Mouse (Mus musculus) embryonic facial prominence, embryonic 12.5 days (tissue): ENCODE data around the gene Rps18. TPM values are rescaled to one million over a fixed set of nuclear protein-coding genes. Genes with fewer than 3 reads are reported as not detected.

Experiments
- ATAC-seq: fragments of 200-750 bp; cut with Nextera tagmentation; 2 replicates; pipeline ENCODE4 v1.8.0; 2017; ENCODE audit not compliant: insufficient number of reproducible peaks, insufficient read depth, low FRiP score, low TSS enrichment
- H3K27ac ChIP-seq: fragments of 300-500 bp; sonication (generic); 2 replicates; pipeline ENCODE4 v1.5.1; 2016; ENCODE audit warnings: mild to moderate bottlenecking
- H3K27me3 ChIP-seq: fragments of 300-500 bp; sonication (generic); 2 replicates; pipeline ENCODE4 v1.6.1; 2016; ENCODE audit warnings: mild to moderate bottlenecking, moderate library complexity
- H3K36me3 ChIP-seq: fragments of 300-500 bp; sonication (generic); 2 replicates; pipeline ENCODE4 v1.6.1; 2016; ENCODE audit warnings: mild to moderate bottlenecking
- H3K4me1 ChIP-seq: fragments of 300-500 bp; sonication (generic); 2 replicates; pipeline ENCODE4 v1.6.1; 2016
- H3K4me2 ChIP-seq: fragments of 300-500 bp; sonication (generic); replicated peaks from 2 replicates; pipeline ENCODE4 v1.6.1; 2016; ENCODE audit warnings: mild to moderate bottlenecking, moderate library complexity
- H3K4me3 ChIP-seq: fragments of 300-500 bp; sonication (generic); 2 replicates; pipeline ENCODE4 v1.5.1; 2016; ENCODE audit warnings: mild to moderate bottlenecking
- H3K9ac ChIP-seq: fragments of 300-500 bp; sonication (generic); 2 replicates; pipeline ENCODE4 v1.6.1; 2016; ENCODE audit warnings: mild to moderate bottlenecking, moderate library complexity
- H3K9me3 ChIP-seq: fragments of 300-500 bp; sonication (generic); 2 replicates; pipeline ENCODE4 v1.6.1; 2016; ENCODE audit warnings: mild to moderate bottlenecking, moderate library complexity
- WGBS: fragments of 180-500 bp; shearing (Covaris S2); methylation state at CpG from one replicate; pipeline ENCODE4 v1.1.7; 2016; 5-methylcytosine and 5-hydroxymethylcytosine counted together
- polyA plus RNA-seq: library from polyadenylated mRNA; unstranded; fragments of >200 nt; fragmentation: Nextera tagmentation; extraction: Ambion mirVana; gene quantifications from 2 replicates; pipeline ENCODE4 v1.2.1, GENCODE M21; 2016

The Rps18 gene
- polyA plus RNA-seq, 1 experiment from 2014 or later = 1,303 TPM

DNA sequence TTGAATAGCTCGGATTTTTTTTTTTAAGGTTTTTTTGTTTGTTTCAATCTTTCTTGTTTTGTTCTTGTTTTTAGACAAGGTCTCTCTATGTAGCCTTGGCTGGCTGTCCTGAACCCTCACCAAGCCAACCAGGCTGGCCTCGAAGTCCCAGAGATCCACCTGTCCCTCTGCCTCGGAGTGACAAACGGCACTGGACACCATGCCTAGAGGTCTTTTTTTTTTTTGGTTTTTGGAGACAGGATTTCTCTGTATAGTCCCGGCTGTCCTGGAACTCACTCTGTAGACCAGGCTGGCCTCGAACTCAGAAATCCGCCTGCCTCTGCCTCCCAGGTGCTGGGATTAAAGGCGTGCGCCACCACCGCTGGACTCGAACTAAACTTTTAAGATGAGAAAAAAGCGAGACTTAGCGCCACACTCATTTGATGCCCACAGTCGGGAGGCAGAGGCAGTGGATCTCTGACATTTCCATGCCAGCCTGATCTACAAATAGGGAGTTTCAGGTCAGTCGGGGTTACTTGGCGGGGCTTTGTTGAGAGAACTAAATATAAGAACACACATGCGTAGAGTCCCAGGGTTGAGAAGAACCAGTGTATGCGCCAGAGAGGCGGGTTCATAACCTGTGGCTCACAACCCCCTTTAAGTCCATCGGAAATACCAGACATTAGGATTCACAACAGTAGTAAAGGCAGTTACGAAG lies 27.4 kb downstream of the Rps18 start:
- no peaks in the 10 kb centered on the region for H3K9me3 ChIP-seq
- WGBS = 63% methylated on average over 21 of the region's 21 CpGs

DNA sequence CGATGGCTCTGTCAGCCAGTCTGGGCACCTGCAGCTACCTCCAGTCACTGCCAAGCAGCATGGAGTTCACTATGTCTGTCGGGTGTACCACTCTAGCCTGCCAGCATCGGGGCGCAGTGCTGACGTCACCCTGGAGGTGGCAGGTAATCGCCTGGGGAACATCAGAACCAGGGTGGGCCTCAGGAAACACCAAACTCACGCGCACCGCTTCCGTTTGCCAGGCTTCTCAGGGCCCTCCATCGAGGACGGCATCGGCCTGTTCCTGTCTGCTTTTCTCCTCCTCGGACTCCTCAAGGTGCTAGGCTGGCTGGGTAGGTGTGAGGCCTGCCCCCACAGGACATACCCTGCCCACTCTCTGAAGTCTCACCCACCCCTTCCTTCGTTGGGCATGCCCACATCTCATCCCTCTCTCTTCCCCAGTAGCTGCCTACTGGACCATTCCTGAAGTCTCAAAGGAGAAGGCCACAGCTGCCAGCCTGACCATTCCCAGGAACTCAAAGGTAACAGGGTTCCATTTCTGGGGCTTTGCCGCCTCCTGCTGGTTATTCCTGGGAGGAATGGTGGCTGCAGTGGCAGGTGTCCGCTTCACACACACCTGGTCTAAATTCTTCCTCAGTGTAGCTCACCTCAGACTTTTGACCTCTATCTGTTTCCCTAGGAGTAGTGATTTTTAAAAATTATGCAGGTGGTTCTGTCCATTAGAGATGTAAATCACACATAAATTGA lies 29.4 kb downstream of the Rps18 start:
- ATAC-seq = no peak
- 83% methylated on average over 17 of the region's 17 CpGs for WGBS

More for the DNA sequence above, 27.4 kb downstream of the Rps18 start:
- peaks cover 16% of the 10 kb centered on the region for H3K36me3 ChIP-seq
- H3K27ac ChIP-seq = no peak overlapping the region
- H3K27me3 ChIP-seq = no peaks in the 10 kb centered on the region
- ATAC-seq = no peak
- peak overlapping the region; percentile 88 for H3K4me3 ChIP-seq
- peak overlapping the region; percentile 89 for H3K9ac ChIP-seq
- peak overlapping the region; percentile 99 for H3K4me2 ChIP-seq
- H3K4me1 ChIP-seq = peaks cover 14% of the 10 kb centered on the region

DNA sequence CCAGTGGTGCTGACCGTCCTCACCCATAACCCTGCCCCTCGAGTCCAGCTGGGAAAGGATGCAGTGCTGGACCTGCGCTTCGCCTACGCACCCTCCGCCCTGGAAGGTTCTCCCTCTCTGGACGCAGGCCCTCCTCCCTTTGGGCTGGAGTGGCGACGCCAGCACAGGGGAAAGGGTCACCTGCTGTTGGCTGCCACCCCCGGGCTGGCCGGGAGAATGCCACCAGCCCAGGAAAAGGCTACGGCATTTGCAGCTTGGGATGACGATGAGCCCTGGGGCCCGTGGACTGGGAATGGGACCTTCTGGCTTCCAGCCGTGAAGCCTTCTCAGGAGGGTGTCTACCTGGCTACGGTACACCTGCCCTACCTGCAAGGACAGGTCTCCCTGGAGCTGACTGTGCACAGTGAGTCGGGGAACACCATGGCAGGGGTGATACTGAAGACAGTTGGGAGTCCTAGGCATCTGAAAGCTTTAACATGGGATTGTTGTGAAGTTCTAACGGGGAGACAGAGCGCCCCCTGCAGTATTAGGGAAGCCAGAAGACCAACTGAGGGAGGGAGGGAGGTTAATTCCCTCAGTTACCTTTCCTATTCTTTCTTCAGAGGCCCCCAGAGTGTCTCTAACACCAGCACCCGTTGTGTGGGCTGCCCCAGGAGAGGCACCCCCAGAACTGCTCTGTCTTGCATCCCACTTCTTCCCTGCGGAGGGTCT lies 30.2 kb downstream of the Rps18 start:
- Histone ChIP-seq H3K4me2 (no peak overlapping the region), H3K27ac (no peak overlapping the region), H3K4me1 (peaks cover 4% of the 10 kb centered on the region; the same call in 1 of the 2 replicates), H3K4me3 (no peak overlapping the region), H3K36me3 (peaks cover 3% of the 10 kb centered on the region; the same call in 1 of the 2 replicates), H3K27me3 (no peaks in the 10 kb centered on the region), H3K9ac (no peak overlapping the region), H3K9me3 (no peaks in the 10 kb centered on the region)
- no peak for ATAC-seq
- WGBS = 81% methylated on average over 21 of the region's 21 CpGs

More for the DNA sequence above, 29.4 kb downstream of the Rps18 start:
- Histone ChIP-seq H3K9ac (no peak overlapping the region; the same call in 1 of the 2 replicates), H3K27me3 (no peaks in the 10 kb centered on the region), H3K27ac (no peak overlapping the region), H3K36me3 (peaks cover 3% of the 10 kb centered on the region; the same call in 1 of the 2 replicates), H3K4me2 (no peak overlapping the region), H3K4me3 (no peak overlapping the region), H3K9me3 (no peaks in the 10 kb centered on the region), H3K4me1 (peaks cover 11% of the 10 kb centered on the region)

DNA sequence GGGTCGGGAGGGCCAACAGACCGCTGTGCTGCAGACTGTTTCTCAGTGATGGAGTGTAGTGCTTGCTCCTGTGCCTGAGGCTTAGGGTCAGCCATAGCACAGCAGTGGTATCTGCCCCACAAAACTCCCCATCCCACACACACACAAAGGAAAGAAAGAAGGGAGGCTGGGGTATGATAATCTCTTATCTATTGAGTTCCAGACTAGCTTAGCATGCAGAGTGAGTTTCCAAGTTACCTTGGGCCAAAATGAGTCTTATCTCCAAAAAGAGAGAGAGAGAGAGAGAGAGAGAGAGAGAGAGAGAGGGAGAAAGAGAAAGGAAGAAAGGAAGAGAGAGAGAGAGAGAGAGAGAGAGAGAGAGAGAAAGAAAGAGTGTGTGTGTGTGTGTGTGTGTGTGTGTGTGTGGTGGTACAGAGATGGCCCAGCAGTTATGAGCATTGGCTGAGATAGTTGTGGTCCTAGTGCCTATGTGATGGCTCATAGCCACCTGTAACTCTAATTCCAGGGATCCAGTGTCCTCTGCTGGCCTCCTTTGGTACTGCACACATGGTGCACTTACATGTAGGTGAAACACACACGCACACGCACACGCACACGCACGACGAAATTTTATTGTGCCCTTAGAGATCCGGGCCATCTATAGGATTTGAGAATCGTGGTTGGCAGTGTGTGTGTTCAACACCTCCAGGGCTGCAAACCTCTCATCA lies 31.1 kb downstream of the Rps18 start:
- 83% methylated on average over 10 of the region's 10 CpGs for WGBS
- H3K4me3 ChIP-seq = no peak overlapping the region
- no peak for ATAC-seq

DNA sequence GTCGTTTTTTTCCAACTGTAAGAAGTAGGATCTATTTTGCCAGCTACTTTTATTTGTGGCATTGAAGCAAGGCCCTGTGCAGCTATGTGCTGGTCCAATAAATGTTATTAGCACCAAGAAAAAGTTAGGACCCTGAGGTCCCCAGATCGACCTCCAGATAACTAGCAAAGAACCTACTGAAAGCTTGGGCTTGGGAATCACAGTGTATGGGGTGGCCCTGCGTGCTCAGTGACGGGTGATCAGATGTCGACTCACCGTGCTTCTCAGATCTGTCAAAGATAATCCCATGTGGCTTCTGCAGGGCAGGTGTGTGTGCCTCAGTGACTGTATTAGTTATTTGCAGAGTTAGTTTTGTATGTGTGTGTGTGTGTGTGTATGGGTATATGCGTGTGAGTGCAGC lies 34.4 kb downstream of the Rps18 start:
- H3K4me3 ChIP-seq = no peak overlapping the region

More for the DNA sequence above, 31.1 kb downstream of the Rps18 start:
- Histone ChIP-seq H3K4me1 (peaks cover 10% of the 10 kb centered on the region), H3K4me2 (no peak overlapping the region), H3K9ac (no peak overlapping the region), H3K27ac (no peak overlapping the region), H3K27me3 (no peaks in the 10 kb centered on the region), H3K36me3 (peaks cover 3% of the 10 kb centered on the region; the same call in 1 of the 2 replicates), H3K9me3 (no peaks in the 10 kb centered on the region)

DNA sequence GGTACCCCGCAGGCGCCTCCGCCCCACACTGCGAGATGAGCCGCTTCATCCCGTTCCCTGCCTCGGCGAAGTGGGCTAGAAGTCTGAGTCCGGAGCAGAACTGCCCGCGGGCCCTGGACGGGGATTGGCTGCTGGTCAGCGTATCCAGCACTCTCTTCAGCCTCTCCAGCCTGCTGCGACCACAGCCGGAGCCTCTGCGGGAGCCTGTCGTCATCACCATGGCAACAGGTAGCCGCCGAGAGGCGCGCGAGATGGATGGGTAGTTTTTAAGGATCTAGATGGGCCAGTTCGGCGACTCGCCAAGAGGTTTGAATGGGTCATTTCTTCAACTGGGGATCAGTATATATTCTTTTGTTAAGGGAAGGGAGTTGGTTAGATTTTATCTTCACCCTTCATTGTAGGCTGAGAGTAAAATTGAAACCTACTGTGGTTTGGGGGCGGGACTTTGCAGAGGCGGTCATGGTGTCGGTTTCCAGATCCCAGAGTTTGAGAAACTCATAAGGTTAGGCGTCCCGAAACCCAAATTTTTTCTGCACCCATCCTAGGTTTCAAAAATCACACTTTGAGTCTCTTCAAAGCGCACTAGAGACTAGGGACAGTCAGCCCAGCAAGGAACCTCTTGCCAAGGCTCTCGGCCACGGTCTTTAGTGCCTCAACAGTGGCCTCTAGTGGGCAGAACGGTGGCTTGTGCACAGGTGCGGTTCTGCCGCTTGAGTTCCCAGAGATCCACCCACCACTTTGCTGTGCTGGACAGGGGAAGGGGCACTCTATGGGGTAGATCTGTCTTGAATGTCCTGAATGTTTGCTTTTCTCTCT lies 35.3 kb downstream of the Rps18 start:
- peaks cover 22% of the 10 kb centered on the region for H3K4me1 ChIP-seq
- WGBS = under 1% methylated on average over 36 of the region's 36 CpGs
- H3K4me2 ChIP-seq = peak overlapping the region; percentile 98
- no peak for ATAC-seq
- peaks cover 8% of the 10 kb centered on the region; the same call in 1 of the 2 replicates for H3K36me3 ChIP-seq
- peak overlapping the region; percentile 78 for H3K27ac ChIP-seq
- no peaks in the 10 kb centered on the region for H3K9me3 ChIP-seq
- 0 out of 2 replicates have a peak, but pooled peaks cover 2% of the 10 kb centered on the region for H3K27me3 ChIP-seq
- H3K9ac ChIP-seq = peak overlapping the region; percentile 79
- peak overlapping the region; percentile 57 for H3K4me3 ChIP-seq

More for the DNA sequence above, 34.4 kb downstream of the Rps18 start:
- Histone ChIP-seq H3K9me3 (no peaks in the 10 kb centered on the region), H3K27me3 (0 out of 2 replicates have a peak, but pooled peaks cover 2% of the 10 kb centered on the region), H3K9ac (no peak overlapping the region), H3K27ac (no peak overlapping the region), H3K36me3 (peaks cover 8% of the 10 kb centered on the region), H3K4me2 (no peak overlapping the region), H3K4me1 (peaks cover 22% of the 10 kb centered on the region)
- WGBS = 87% methylated on average over 7 of the region's 7 CpGs
- no peak for ATAC-seq

DNA sequence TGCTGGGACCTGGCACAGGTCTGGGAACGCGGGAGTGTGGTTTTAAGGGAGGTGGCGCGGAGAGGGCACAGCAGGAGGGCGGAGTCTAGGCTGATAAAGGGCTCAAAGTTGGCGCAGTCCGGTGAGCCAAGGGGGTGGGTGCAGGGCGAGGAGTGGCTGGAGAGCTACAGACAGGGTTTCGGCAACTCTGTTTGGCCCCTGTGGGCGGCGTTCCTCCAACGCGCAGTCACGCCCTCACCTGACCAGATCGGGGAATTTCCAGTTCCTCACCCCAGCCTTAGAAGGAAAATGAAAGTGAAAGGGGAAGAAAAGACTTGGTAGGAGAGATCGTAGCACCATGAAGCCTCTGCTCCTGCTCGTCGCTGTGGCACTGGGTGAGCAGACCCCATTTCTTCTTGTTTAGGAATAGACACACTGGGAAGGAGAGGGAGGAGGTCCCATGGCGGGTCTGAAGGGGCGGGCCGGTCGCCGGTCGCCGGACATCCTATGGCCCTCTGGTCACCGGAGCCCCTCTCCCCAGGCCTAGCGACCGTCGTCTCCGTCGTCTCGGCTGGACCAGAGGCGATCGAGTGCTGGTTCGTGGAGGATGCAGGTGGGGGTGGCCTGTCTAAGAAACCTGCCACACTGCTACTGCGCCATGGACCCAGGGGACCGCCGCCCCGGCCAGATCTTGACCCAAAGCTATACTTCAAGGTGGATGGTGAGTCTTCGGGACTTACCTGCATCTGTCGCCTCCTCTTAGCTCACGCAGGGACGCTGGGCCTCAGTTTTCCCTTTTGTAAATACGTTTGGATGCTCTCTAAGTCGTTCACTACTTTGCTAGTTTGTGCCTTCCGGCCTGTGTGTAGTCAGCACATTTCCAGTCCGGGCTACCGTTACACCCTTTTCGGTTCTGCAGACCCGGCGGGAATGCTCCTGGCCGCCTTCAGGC lies 36.2 kb downstream of the Rps18 start:
- Histone ChIP-seq H3K4me1 (peaks cover 30% of the 10 kb centered on the region), H3K4me2 (peak overlapping the region; percentile 98), H3K27ac (peak overlapping the region; percentile 78), H3K9me3 (no peaks in the 10 kb centered on the region), H3K27me3 (0 out of 2 replicates have a peak, but pooled peaks cover 2% of the 10 kb centered on the region), H3K4me3 (peak overlapping the region; percentile 57), H3K9ac (peak overlapping the region; percentile 79), H3K36me3 (peaks cover 14% of the 10 kb centered on the region; the same call in 1 of the 2 replicates)
- no peak for ATAC-seq
- under 1% methylated on average over 52 of the region's 52 CpGs for WGBS

DNA sequence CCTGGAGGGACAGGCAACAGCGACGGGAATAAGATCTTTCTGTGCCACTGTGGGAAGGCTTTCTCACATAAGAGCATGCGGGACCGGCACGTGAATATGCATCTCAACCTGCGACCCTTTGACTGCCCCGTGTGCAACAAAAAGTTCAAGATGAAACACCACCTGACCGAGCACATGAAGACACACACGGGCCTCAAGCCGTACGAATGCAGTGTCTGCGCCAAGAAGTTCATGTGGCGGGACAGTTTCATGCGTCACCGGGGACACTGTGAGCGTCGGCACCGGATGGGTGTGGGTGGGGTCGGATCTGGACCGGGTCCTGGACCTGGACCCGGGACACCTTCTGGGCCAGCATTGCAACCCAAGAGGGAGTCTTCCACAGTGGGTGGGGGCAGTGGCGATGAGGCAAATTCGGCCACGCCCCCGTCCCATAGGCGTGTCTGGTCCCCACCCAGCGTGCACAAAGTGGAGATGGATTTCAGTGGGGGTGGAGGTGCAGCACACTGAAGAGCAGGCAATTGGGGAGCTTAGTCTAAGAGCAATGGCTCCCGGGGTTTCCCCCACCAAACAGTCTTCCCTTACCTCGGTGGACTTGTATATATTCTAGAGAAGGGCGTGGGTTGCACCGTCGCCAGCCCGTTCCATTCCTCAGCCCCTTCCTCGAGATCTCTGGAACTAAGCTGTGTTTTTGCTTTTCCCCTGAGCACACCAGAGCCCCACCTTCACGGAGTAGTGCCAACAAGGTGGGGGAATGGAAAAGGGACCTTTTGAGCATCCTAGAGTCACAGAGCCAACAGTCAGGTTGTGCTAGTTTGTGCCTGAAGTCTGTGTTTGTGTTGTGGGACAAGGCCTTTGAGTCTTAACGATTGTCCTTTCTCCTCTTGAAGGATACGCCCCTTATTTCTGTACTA lies 37.3 kb downstream of the Rps18 start:
- no peak for ATAC-seq
- Histone ChIP-seq H3K4me2 (peak overlapping the region; percentile 98), H3K9me3 (no peaks in the 10 kb centered on the region), H3K4me1 (peaks cover 35% of the 10 kb centered on the region), H3K9ac (no peak overlapping the region), H3K36me3 (peaks cover 24% of the 10 kb centered on the region), H3K27me3 (0 out of 2 replicates have a peak, but pooled peaks cover 2% of the 10 kb centered on the region), H3K4me3 (peak overlapping the region; percentile 57; the same call in 1 of the 2 replicates), H3K27ac (no peak overlapping the region)
- WGBS = 61% methylated on average over 37 of the region's 37 CpGs

DNA sequence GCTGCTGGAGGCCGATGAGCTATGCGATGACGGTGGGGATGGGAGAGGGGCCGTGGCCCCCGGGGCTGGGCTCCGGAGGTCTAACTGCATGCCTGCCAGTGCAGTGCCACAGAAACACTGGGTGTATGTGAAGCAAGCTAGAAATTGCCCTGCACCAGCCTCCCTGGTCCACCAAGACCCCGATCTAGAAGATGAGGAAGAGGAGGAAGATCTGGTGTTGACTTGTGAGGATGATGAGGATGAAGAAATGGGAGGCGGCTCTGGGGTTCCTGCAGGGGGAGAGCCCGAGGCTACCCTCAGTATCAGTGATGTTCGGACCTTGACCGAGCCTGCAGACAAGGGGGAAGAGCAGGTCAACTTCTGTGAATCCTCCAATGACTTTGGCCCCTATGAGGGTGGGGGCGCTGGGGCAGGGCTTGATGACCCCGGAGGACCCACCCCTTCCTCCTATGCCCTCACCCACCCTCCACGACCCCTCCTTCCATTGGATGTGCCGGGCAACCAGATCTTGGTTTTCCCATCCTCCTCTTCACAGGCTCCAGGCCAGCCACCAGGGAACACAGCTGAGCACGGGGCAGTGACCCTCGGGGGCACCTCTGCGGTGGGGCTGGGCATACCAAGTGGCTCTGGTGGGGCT lies 38.0 kb downstream of the Rps18 start:
- 83% methylated on average over 18 of the region's 18 CpGs for WGBS
- H3K4me1 ChIP-seq = peaks cover 35% of the 10 kb centered on the region
- 0 out of 2 replicates have a peak, but pooled peaks cover 2% of the 10 kb centered on the region for H3K27me3 ChIP-seq
- H3K4me2 ChIP-seq = no peak overlapping the region
- H3K27ac ChIP-seq = no peak overlapping the region
- ATAC-seq = no peak
- H3K9ac ChIP-seq = no peak overlapping the region
- no peaks in the 10 kb centered on the region for H3K9me3 ChIP-seq
- peaks cover 31% of the 10 kb centered on the region for H3K36me3 ChIP-seq
- peak overlapping the region; percentile 51; the same call in 1 of the 2 replicates for H3K4me3 ChIP-seq
